Mouse (Mus musculus) thymus, adult 18-20 months (tissue): Measurements from ENCODE around the gene Fam151b.

ENCODE experiments used
- DNase-seq, 2 experiments: peaks; one replicate each; pipeline ENCODE4 v3.0.0; 2022; ENCODE audit warnings: mixed read lengths in 2 of 2

Gene Fam151b

GRCm38 (mm10) chr13:92410486-92410885, 73.3 kb downstream of the Fam151b start:
- no peak for DNase-seq

- DNase-seq: no peak
These were observed 80.3 kb downstream of the Fam151b start for GRCm38 (mm10) chr13:92403496-92403895.

- DNase-seq: no peak
These were observed 81.8 kb downstream of the Fam151b start for GRCm38 (mm10) chr13:92402063-92402462.
